Mouse (Mus musculus) MEL (cell line): ENCODE measurements at regions not wholly inside any gene's neighbourhood (a gene's known extent, or its start where the extent isn't known, plus 50 kb on each side); places are given as distances from the start of the nearest gene placed in this dataset.

Source experiments
- BHLHE40 ChIP-seq: IDR thresholded peaks from 2 replicates; pipeline ENCODE4 v1.6.1; 2012; ENCODE audit warnings: low read depth, mild to moderate bottlenecking, inconsistent platforms, low read length, improper control_type of control experiment, borderline replicate concordance
- CTCF ChIP-seq, 3 experiments: IDR thresholded peaks in 2 of 3; conservative IDR thresholded peaks in 1 of 3; 2 replicates each; pipeline ENCODE4 v1.5.1; 2011 to 2012; ENCODE audit warnings: low read length in 3 of 3, low read depth in 2 of 3, mild to moderate bottlenecking in 2 of 3, improper control_type of control experiment in 1 of 3, inconsistent platforms in 1 of 3, mixed read lengths in 1 of 3, moderate library complexity in 1 of 3; ENCODE audit not compliant: control insufficient read depth in 1 of 3, insufficient read depth in 1 of 3, poor library complexity in 1 of 3, severe bottlenecking in 1 of 3
- ELF1 ChIP-seq: IDR thresholded peaks from 2 replicates; pipeline ENCODE4 v1.6.1; 2014; ENCODE audit warnings: low read depth, mild to moderate bottlenecking, inconsistent platforms, low read length, improper control_type of control experiment, moderate library complexity
- MAFK ChIP-seq: IDR thresholded peaks from 2 replicates; pipeline ENCODE4 v1.6.1; 2011; ENCODE audit warnings: low read depth, mild to moderate bottlenecking, low read length, improper control_type of control experiment, borderline replicate concordance
- POLR2A ChIP-seq, 2 experiments: IDR thresholded peaks; 2 replicates each; pipeline ENCODE4 v1.6.1; 2011 to 2012; ENCODE audit warnings: low read length in 2 of 2, mild to moderate bottlenecking in 2 of 2, control low read depth in 1 of 2, improper control_type of control experiment in 1 of 2, low read depth in 1 of 2, moderate library complexity in 1 of 2; ENCODE audit not compliant: control insufficient read depth in 1 of 2, insufficient read depth in 1 of 2, poor library complexity in 1 of 2
- SMC3 ChIP-seq: IDR thresholded peaks from 2 replicates; pipeline ENCODE4 v1.6.1; 2011; ENCODE audit warnings: low read depth, low read length, improper control_type of control experiment
- ZKSCAN1 ChIP-seq: IDR thresholded peaks from 2 replicates; pipeline ENCODE4 v1.6.1; 2012; ENCODE audit warnings: low read depth, mild to moderate bottlenecking, inconsistent platforms, low read length, improper control_type of control experiment, moderate library complexity

DNA sequence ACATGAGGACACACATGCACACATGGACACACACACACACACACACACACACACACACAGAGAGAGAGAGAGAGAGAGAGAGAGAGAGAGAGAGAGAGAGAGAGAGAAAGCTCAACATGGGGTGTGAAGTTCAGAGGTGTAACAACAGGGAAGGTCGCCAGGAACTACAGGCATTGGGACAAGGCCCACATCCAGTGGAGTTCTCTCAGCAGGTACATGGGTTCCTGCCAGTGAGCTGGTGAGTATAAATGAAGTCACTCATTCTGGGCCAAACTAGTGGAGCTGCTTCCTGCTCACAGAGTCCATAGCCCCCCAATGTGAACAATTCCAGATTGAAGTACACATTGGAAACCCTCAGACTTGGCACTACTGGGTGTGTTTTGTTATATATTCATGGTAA lies 366.3 kb downstream of the Fat4 start:
- TF ChIP-seq CTCF (IDR thresholded peaks at IDR 0.05 in 2 of 3, conservative IDR thresholded peaks at IDR 0.05 in 1 of 3; ENCODE audit: control insufficient read depth in 1 of 3, insufficient read depth in 1 of 3, low read depth in 2 of 3, low read length in 3 of 3, poor library complexity in 1 of 3, severe bottlenecking in 1 of 3) (no peak), SMC3 (no peak), ELF1 (no peak), POLR2A (IDR thresholded peaks at IDR 0.05; ENCODE audit: control insufficient read depth in 1 of 2, insufficient read depth in 1 of 2, low read depth in 1 of 2, low read length in 2 of 2, poor library complexity in 1 of 2) (no peak), BHLHE40 (no peak), ZKSCAN1 (no peak), MAFK (no peak)
